In genomic region chr7:101821571-101822501, GRCm38 (mm10) we compare ENCODE assay signal across 9 mouse cellular contexts. TPM values are rescaled to one million over a fixed set of nuclear protein-coding genes. Genes with fewer than 3 reads are reported as not detected.
DNase-seq lines count a peak whose midpoint lies in the region; ATAC-seq and TF ChIP-seq lines count a peak whose summit lies in the region.
"Had no signal": no experiment of that assay in that cellular context is flagged by ENCODE, and none has a peak within 500 bp of the region (broad histone marks: within the 10 kb centered on the region; RNA-seq: fewer than 3 reads in every experiment).

No protein-coding gene starts in this region.

- ATAC-seq in heart, embryonic 11.5 days (replicated peaks; ENCODE audit: insufficient number of reproducible peaks, low FRiP score, low TSS enrichment): peak; percentile 77
- ATAC-seq in lung, embryonic 14.5 days (ENCODE audit: insufficient read depth): peak; percentile 84
- ATAC-seq in neural tube, embryonic 14.5 days (ENCODE audit: low read depth): peak; percentile 44; the same call in 1 of the 2 replicates

- peaks cover 29% of the 10 kb centered on the region for H3K4me1 ChIP-seq in heart, embryonic 11.5 days (ENCODE audit: control insufficient read depth, insufficient read depth, low read length)
- H3K4me1 ChIP-seq in kidney, adult 2 months (ENCODE audit: control insufficient read depth, insufficient read depth, low read length): peaks cover 5% of the 10 kb centered on the region; the same call in 1 of the 2 replicates
- no peaks in the 10 kb centered on the region for H3K4me1 ChIP-seq in lung, embryonic 14.5 days (ENCODE audit: insufficient read depth)
- peaks cover 13% of the 10 kb centered on the region; the same call in 1 of the 2 replicates for H3K4me1 ChIP-seq in neural tube, embryonic 14.5 days (ENCODE audit: control insufficient read depth, insufficient read depth, low read length)

- H3K9me3 ChIP-seq in heart, embryonic 11.5 days (replicated peaks; ENCODE audit: control insufficient read depth, low read length): no peaks in the 10 kb centered on the region
- H3K9me3 ChIP-seq in lung, embryonic 14.5 days (ENCODE audit: low read depth, low read length): no peaks in the 10 kb centered on the region
- no peaks in the 10 kb centered on the region for H3K9me3 ChIP-seq in neural tube, embryonic 14.5 days (ENCODE audit: control insufficient read depth, low read length)

- H3K27ac ChIP-seq in heart, embryonic 11.5 days (ENCODE audit: low read depth, low read length): peak overlapping the region; percentile 79
- no peak overlapping the region for H3K27ac ChIP-seq in kidney, adult 2 months (ENCODE audit: insufficient read depth, low read depth, low read length)
- peak overlapping the region; percentile 84 for H3K27ac ChIP-seq in lung, embryonic 14.5 days (ENCODE audit: low read depth)
- H3K27ac ChIP-seq in neural tube, embryonic 14.5 days (ENCODE audit: low read depth, low read length): no peak overlapping the region

- no peak for TF ChIP-seq CTCF in kidney, adult 2 months (conservative IDR thresholded peaks at IDR 0.05; ENCODE audit: insufficient read depth, insufficient read length, low read depth, low read length)
- no peak for TF ChIP-seq CTCF in lung, embryonic 14.5 days (IDR thresholded peaks at IDR 0.05; ENCODE audit: low read depth)

- peaks cover 22% of the 10 kb centered on the region for H3K36me3 ChIP-seq in heart, embryonic 11.5 days (ENCODE audit: control insufficient read depth, insufficient read depth, low read length)
- H3K36me3 ChIP-seq in kidney, adult 2 months (ENCODE audit: control insufficient read depth, insufficient read depth, low read length): peaks cover 2% of the 10 kb centered on the region
- H3K36me3 ChIP-seq in lung, embryonic 14.5 days (ENCODE audit: insufficient read depth): peaks cover 42% of the 10 kb centered on the region
- H3K36me3 ChIP-seq in neural tube, embryonic 14.5 days (ENCODE audit: control insufficient read depth, insufficient read depth, low read length): no peaks in the 10 kb centered on the region

- peak overlapping the region; percentile 67 for H3K9ac ChIP-seq in heart, embryonic 11.5 days (ENCODE audit: low read depth, low read length)
- peak overlapping the region; percentile 65 for H3K9ac ChIP-seq in lung, embryonic 14.5 days
- H3K9ac ChIP-seq in neural tube, embryonic 14.5 days (replicated peaks; ENCODE audit: low read depth, low read length): 0 out of 2 replicates have a peak overlapping the region, but pooled peaks have one; percentile 21

- H3K27me3 ChIP-seq in heart, embryonic 11.5 days (ENCODE audit: control insufficient read depth, insufficient read depth, low read length): peaks cover 50% of the 10 kb centered on the region
- peaks cover 10% of the 10 kb centered on the region for H3K27me3 ChIP-seq in kidney, adult 2 months (replicated peaks; ENCODE audit: control insufficient read depth, insufficient read depth, low read length)
- peaks cover 54% of the 10 kb centered on the region for H3K27me3 ChIP-seq in lung, embryonic 14.5 days (ENCODE audit: insufficient read depth, low read length)
- H3K27me3 ChIP-seq in neural tube, embryonic 14.5 days (ENCODE audit: control insufficient read depth, insufficient read depth, low read length): peaks cover 54% of the 10 kb centered on the region

- H3K4me2 ChIP-seq in heart, embryonic 11.5 days: peak overlapping the region; percentile 95
- peak overlapping the region; percentile 84 for H3K4me2 ChIP-seq in lung, embryonic 14.5 days
- peak overlapping the region; percentile 51 for H3K4me2 ChIP-seq in neural tube, embryonic 14.5 days (ENCODE audit: low read depth, low read length)

- TF ChIP-seq POLR2A in kidney, adult 2 months (IDR thresholded peaks at IDR 0.05; ENCODE audit: low read depth, low read length): no peak

- peak overlapping the region; percentile 53 for H3K4me3 ChIP-seq in heart, embryonic 11.5 days (ENCODE audit: low read depth, low read length)
- H3K4me3 ChIP-seq in kidney, adult 2 months (ENCODE audit: insufficient read depth, low read depth, low read length): peak overlapping the region; percentile 38
- H3K4me3 ChIP-seq in lung, embryonic 14.5 days (ENCODE audit: low read depth, low read length): peak overlapping the region; percentile 45
- H3K4me3 ChIP-seq in neural tube, embryonic 14.5 days (ENCODE audit: low read depth, low read length): peak overlapping the region; percentile 34

- under 1% methylated on average over 68 of the region's 71 CpGs for WGBS in heart, embryonic 11.5 days (ENCODE audit: insufficient replicate concordance)
- 2% methylated on average over 71 of the region's 71 CpGs for WGBS in kidney, adult 2 months
- under 1% methylated on average over 68 of the region's 71 CpGs for WGBS in lung, embryonic 14.5 days
- under 1% methylated on average over 63 of the region's 71 CpGs for WGBS in neural tube, embryonic 14.5 days

- peak; percentile 21 to 38 for DNase-seq in layer of hippocampus, postnatal 36 days
- no peak for DNase-seq in layer of hippocampus, adult 8-10 months (ENCODE audit: low spot score in 2 of 2)
- peak; percentile 88 for DNase-seq in embryo, embryonic 9.5 days (ENCODE audit: extremely low spot score)
- DNase-seq in kidney, adult 2 months: peak; percentile 61
- peak; percentile 80 for DNase-seq in lung, embryonic 14.5 days
- DNase-seq in spleen, adult 12 weeks (ENCODE audit: low spot score): no peak

RNA-seq across cellular contexts. Expression of gene Phox2a, which starts 3.7 kb away (rescaled TPM):
- not detected for total RNA-seq in layer of hippocampus, postnatal 36 days (2021)
- under 1 TPM in 1 of 4 experiments, not detected in 3; 0.20 TPM for total RNA-seq in layer of hippocampus, adult 8-10 months (2022)
- polyA plus RNA-seq in heart, embryonic 11.5 days (2014; fragmentation: Nextera tagmentation; extraction: Ambion mirVana): not detected in 2 replicates
- polyA plus RNA-seq in kidney, adult 2 months (2012; rRNA removed): 0.20 TPM in 1 of 2 replicates, not detected in the other
- 0.34 and 0.67 TPM in 2 replicates for polyA plus RNA-seq in lung, embryonic 14.5 days (2014; fragmentation: Nextera tagmentation; extraction: Ambion mirVana)
- polyA plus RNA-seq in neural tube, embryonic 14.5 days (2014; fragmentation: Nextera tagmentation; extraction: Ambion mirVana): 1.8 and 2.4 TPM in 2 replicates
- total RNA-seq: layer of hippocampus, postnatal 25 days had no signal

RNA-seq across cellular contexts. Expression of gene Inppl1, which starts 16.2 kb away (rescaled TPM):
- total RNA-seq in layer of hippocampus, postnatal 36 days (2021): 10 to 100 TPM; 28.7 to 29.2 TPM
- total RNA-seq in layer of hippocampus, adult 8-10 months (2022): 10 to 100 TPM; 29.1 to 38.3 (median 32.4) TPM
- polyA plus RNA-seq in heart, embryonic 11.5 days (2014; fragmentation: Nextera tagmentation; extraction: Ambion mirVana): 33.6 and 52.0 TPM in 2 replicates
- polyA plus RNA-seq in kidney, adult 2 months (2012; rRNA removed): 62.1 and 81.3 TPM in 2 replicates
- polyA plus RNA-seq in lung, embryonic 14.5 days (2014; fragmentation: Nextera tagmentation; extraction: Ambion mirVana): 35.6 and 37.4 TPM in 2 replicates
- polyA plus RNA-seq in neural tube, embryonic 14.5 days (2014; fragmentation: Nextera tagmentation; extraction: Ambion mirVana): 6.6 and 9.3 TPM in 2 replicates

RNA-seq across cellular contexts. Expression of gene Folr2, which starts 35.2 kb away (rescaled TPM):
- not detected for total RNA-seq in layer of hippocampus, postnatal 36 days (2021)
- total RNA-seq in layer of hippocampus, adult 8-10 months (2022): 1 to 10 TPM in 2 of 4 experiments, not detected in 2; 1.3 to 1.4 TPM
- polyA plus RNA-seq in heart, embryonic 11.5 days (2014; fragmentation: Nextera tagmentation; extraction: Ambion mirVana): not detected in 2 replicates
- polyA plus RNA-seq in kidney, adult 2 months (2012; rRNA removed): 11.2 and 11.7 TPM in 2 replicates
- 2.6 and 2.8 TPM in 2 replicates for polyA plus RNA-seq in lung, embryonic 14.5 days (2014; fragmentation: Nextera tagmentation; extraction: Ambion mirVana)
- 3.5 TPM in 1 of 2 replicates, not detected in the other for polyA plus RNA-seq in neural tube, embryonic 14.5 days (2014; fragmentation: Nextera tagmentation; extraction: Ambion mirVana)

RNA-seq across cellular contexts. Expression of gene Anapc15, which starts 41.7 kb away (rescaled TPM):
- 10 to 100 TPM; 27.9 to 30.1 TPM for total RNA-seq in layer of hippocampus, postnatal 36 days (2021)
- 10 to 100 TPM; 30.2 to 37.2 (median 35.0) TPM for total RNA-seq in layer of hippocampus, adult 8-10 months (2022)
- polyA plus RNA-seq in heart, embryonic 11.5 days (2014; fragmentation: Nextera tagmentation; extraction: Ambion mirVana): 73.3 and 76.5 TPM in 2 replicates
- 40.2 and 42.6 TPM in 2 replicates for polyA plus RNA-seq in kidney, adult 2 months (2012; rRNA removed)
- 85.9 and 90.4 TPM in 2 replicates for polyA plus RNA-seq in lung, embryonic 14.5 days (2014; fragmentation: Nextera tagmentation; extraction: Ambion mirVana)
- 61.0 and 77.4 TPM in 2 replicates for polyA plus RNA-seq in neural tube, embryonic 14.5 days (2014; fragmentation: Nextera tagmentation; extraction: Ambion mirVana)

RNA-seq across cellular contexts. Expression of gene Folr1, which starts 48.8 kb away (rescaled TPM):
- 1 to 10 TPM in 1 of 2 experiments, under 1 TPM in 1; 0.62 to 4.9 TPM for total RNA-seq in layer of hippocampus, postnatal 36 days (2021)
- total RNA-seq in layer of hippocampus, adult 8-10 months (2022): 1 to 10 TPM in 3 of 4 experiments, under 1 TPM in 1; 0.51 to 3.2 (median 1.3) TPM
- polyA plus RNA-seq in heart, embryonic 11.5 days (2014; fragmentation: Nextera tagmentation; extraction: Ambion mirVana): 3.2 and 4.3 TPM in 2 replicates
- 942 and 1,044 TPM in 2 replicates for polyA plus RNA-seq in kidney, adult 2 months (2012; rRNA removed)
- 0.20 and 0.73 TPM in 2 replicates for polyA plus RNA-seq in lung, embryonic 14.5 days (2014; fragmentation: Nextera tagmentation; extraction: Ambion mirVana)
- polyA plus RNA-seq in neural tube, embryonic 14.5 days (2014; fragmentation: Nextera tagmentation; extraction: Ambion mirVana): 1.1 and 1.4 TPM in 2 replicates

Comparison
In these comparisons a context has a peak if more than half of its experiments do, and no peak if none do; other contexts are left out.
1. DNase-seq: peak in layer of hippocampus, postnatal 36 days (2 of 2), embryo, embryonic 9.5 days (single experiment), kidney, adult 2 months (single experiment) and lung, embryonic 14.5 days (single experiment); none in layer of hippocampus, adult 8-10 months (0 of 2) and spleen, adult 12 weeks (single experiment).
2. H3K27ac ChIP-seq: peak in heart, embryonic 11.5 days (single experiment) and lung, embryonic 14.5 days (single experiment); none in kidney, adult 2 months (single experiment) and neural tube, embryonic 14.5 days (single experiment).
3. Peak in every context shown above with its lines, with median percentiles within 50 percentile points of each other: ATAC-seq, H3K4me2 ChIP-seq, H3K4me3 ChIP-seq and H3K9ac ChIP-seq.